Mouse (Mus musculus) intestine, postnatal 0 days (tissue): ENCODE measurements around the gene Fam104a. TPM values are rescaled to one million over a fixed set of nuclear protein-coding genes. Genes with fewer than 3 reads are reported as not detected.
A peak's percentile ranks its signal among the peaks of the same experiment; 100 is the strongest.

ENCODE experiments used
- ATAC-seq: fragments of 200-750 bp; cut with Nextera tagmentation; 2 replicates; pipeline ENCODE4 v1.8.0; 2017; ENCODE audit warnings: mild to moderate bottlenecking, moderate TSS enrichment, moderate library complexity
- H3K27ac ChIP-seq: fragments of 300-500 bp; sonication (generic); 2 replicates; pipeline ENCODE4 v1.5.1; 2014; ENCODE audit warnings: mild to moderate bottlenecking, low read depth, low read length, moderate library complexity
- H3K27me3 ChIP-seq: fragments of 300-500 bp; sonication (generic); replicated peaks from 2 replicates; pipeline ENCODE4 v1.6.1; 2014; ENCODE audit warnings: low read length, mixed read lengths; ENCODE audit not compliant: control insufficient read depth, insufficient read depth
- H3K36me3 ChIP-seq: fragments of 300-500 bp; sonication (generic); 2 replicates; pipeline ENCODE4 v1.6.1; 2014; ENCODE audit warnings: mild to moderate bottlenecking, moderate library complexity; ENCODE audit not compliant: control insufficient read depth, insufficient read depth
- H3K4me1 ChIP-seq: fragments of 300-500 bp; sonication (generic); replicated peaks from 2 replicates; pipeline ENCODE4 v1.6.1; 2014; ENCODE audit warnings: antibody characterized with exemption, low read length, mixed read lengths; ENCODE audit not compliant: control insufficient read depth, insufficient read depth
- H3K4me2 ChIP-seq: fragments of 300-500 bp; sonication (generic); replicated peaks from 2 replicates; pipeline ENCODE4 v1.6.1; 2014; ENCODE audit warnings: low read depth, mild to moderate bottlenecking, moderate library complexity
- H3K4me3 ChIP-seq: fragments of 300-500 bp; sonication (generic); 2 replicates; pipeline ENCODE4 v1.5.1; 2014; ENCODE audit warnings: low read depth, low read length
- H3K9ac ChIP-seq: fragments of 300-500 bp; sonication (generic); 2 replicates; pipeline ENCODE4 v1.6.1; 2014; ENCODE audit warnings: mild to moderate bottlenecking, low read depth, low read length
- H3K9me3 ChIP-seq: fragments of 300-500 bp; sonication (generic); 2 replicates; pipeline ENCODE4 v1.6.1; 2016; ENCODE audit warnings: mixed run types; ENCODE audit not compliant: control insufficient read depth
- CTCF ChIP-seq: sonication (generic); IDR thresholded peaks from 2 replicates; pipeline ENCODE4 v1.5.1; 2016; ENCODE audit warnings: low read depth, mild to moderate bottlenecking, control low read depth, antibody characterized with exemption, moderate library complexity
- WGBS: fragments of 180-500 bp; shearing (Covaris S2); extraction: QIAGEN DNeasy Blood & Tissue Kit; methylation state at CpG from one replicate; pipeline ENCODE4 v1.1.7; 2014; 5-methylcytosine and 5-hydroxymethylcytosine counted together
- polyA plus RNA-seq: library from polyadenylated mRNA; unstranded; fragments of >200 nt; fragmentation: Nextera tagmentation; extraction: Ambion mirVana; gene quantifications from 2 replicates; pipeline ENCODE4 v1.2.1, GENCODE M21; 2015

Gene Fam104a
- polyA plus RNA-seq, 1 experiment from 2014 or later: 40.0 TPM

DNA sequence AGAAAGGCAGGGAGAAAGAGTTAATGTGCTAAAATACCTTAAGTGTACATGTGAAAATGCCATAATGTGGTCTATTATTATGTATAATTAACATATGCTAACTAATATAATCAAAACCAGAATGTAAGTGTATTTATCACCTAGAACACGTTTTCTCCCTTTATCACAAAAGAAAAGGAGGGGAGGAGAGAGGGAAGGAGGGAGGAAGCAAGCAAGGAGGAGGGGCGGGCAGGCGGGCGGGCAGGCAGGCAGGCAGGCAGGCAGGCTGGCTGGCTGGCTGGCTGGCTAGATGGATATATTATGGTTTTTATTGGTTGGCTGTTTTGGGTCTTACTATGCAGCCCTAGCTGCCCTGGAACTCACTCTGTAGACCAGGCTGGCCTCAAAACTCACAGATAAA is 14.2 kb downstream of the Fam104a start:
- Histone ChIP-seq H3K9ac (no peak overlapping the region), H3K36me3 (peaks cover 19% of the 10 kb centered on the region), H3K9me3 (no peaks in the 10 kb centered on the region), H3K4me2 (no peak overlapping the region), H3K4me3 (no peak overlapping the region), H3K4me1 (0 out of 2 replicates have a peak, but pooled peaks cover 4% of the 10 kb centered on the region), H3K27me3 (no peaks in the 10 kb centered on the region), H3K27ac (no peak overlapping the region; the same call in 1 of the 2 replicates)
- TF ChIP-seq CTCF: no peak
- 69% methylated on average over 4 of the region's 4 CpGs for WGBS
- no peak for ATAC-seq

GRCm38 (mm10) chr11:113668857-113669256 is 15.1 kb downstream of the Fam104a start:
- ATAC-seq: no peak
- H3K27ac ChIP-seq: no peak overlapping the region; the same call in 1 of the 2 replicates
- H3K4me2 ChIP-seq: no peak overlapping the region

DNA sequence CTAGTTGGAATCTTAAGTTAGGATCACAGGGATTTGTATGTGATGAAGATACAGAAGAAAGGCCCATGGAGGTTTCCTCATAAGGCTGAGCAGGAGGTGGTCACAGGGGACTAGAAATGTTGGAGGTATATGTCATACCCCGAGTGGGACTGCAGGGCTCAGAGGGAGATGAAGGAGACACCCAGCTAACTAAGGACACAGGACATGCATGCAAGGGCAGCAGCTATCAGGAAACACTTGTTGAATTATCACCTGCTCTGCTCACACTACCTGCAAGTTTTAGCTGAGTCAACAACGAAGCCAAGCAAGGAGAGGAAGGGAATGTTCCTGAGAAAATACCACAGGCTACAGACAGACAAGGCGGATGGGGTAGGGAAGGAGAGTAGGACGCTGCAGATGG is 16.3 kb downstream of the Fam104a start:
- peak overlapping the region; percentile 63 for H3K27ac ChIP-seq
- H3K4me3 ChIP-seq: no peak overlapping the region
- no peak overlapping the region for H3K4me2 ChIP-seq
- H3K9me3 ChIP-seq: no peaks in the 10 kb centered on the region
- TF ChIP-seq CTCF: no peak
- 38% methylated on average over 4 of the region's 4 CpGs for WGBS
- 0 out of 2 replicates have a peak, but pooled peaks cover 4% of the 10 kb centered on the region for H3K4me1 ChIP-seq
- no peak overlapping the region for H3K9ac ChIP-seq
- peak; percentile 14; the same call in 1 of the 2 replicates for ATAC-seq
- H3K27me3 ChIP-seq: no peaks in the 10 kb centered on the region
- H3K36me3 ChIP-seq: peaks cover 10% of the 10 kb centered on the region; the same call in 1 of the 2 replicates

More at GRCm38 (mm10) chr11:113668857-113669256, 15.1 kb downstream of the Fam104a start:
- TF ChIP-seq CTCF: no peak
- Histone ChIP-seq H3K9ac (no peak overlapping the region), H3K36me3 (peaks cover 11% of the 10 kb centered on the region), H3K9me3 (no peaks in the 10 kb centered on the region), H3K4me1 (0 out of 2 replicates have a peak, but pooled peaks cover 4% of the 10 kb centered on the region), H3K27me3 (no peaks in the 10 kb centered on the region), H3K4me3 (no peak overlapping the region)
- 78% methylated on average over 5 of the region's 5 CpGs for WGBS

- Histone ChIP-seq H3K36me3 (peaks cover 15% of the 10 kb centered on the region), H3K4me1 (0 out of 2 replicates have a peak, but pooled peaks cover 4% of the 10 kb centered on the region), H3K27ac (peak overlapping the region; percentile 63), H3K27me3 (no peaks in the 10 kb centered on the region), H3K4me3 (no peak overlapping the region), H3K9ac (no peak overlapping the region), H3K4me2 (peak overlapping the region; percentile 45; the same call in 1 of the 2 replicates), H3K9me3 (no peaks in the 10 kb centered on the region)
- TF ChIP-seq CTCF: no peak
- WGBS: 28% methylated on average over 2 of the region's 2 CpGs
- ATAC-seq: peak; percentile 88
Measured at GRCm38 (mm10) chr11:113667122-113667521, 16.8 kb downstream of the Fam104a start.

GRCm38 (mm10) chr11:113666648-113667047 is 17.3 kb downstream of the Fam104a start:
- Histone ChIP-seq H3K4me3 (no peak overlapping the region), H3K27ac (peak overlapping the region; percentile 63), H3K9me3 (no peaks in the 10 kb centered on the region), H3K27me3 (no peaks in the 10 kb centered on the region), H3K36me3 (peaks cover 20% of the 10 kb centered on the region), H3K4me1 (0 out of 2 replicates have a peak, but pooled peaks cover 4% of the 10 kb centered on the region), H3K9ac (no peak overlapping the region), H3K4me2 (peak overlapping the region; percentile 45)
- WGBS: 26% methylated on average over 10 of the region's 10 CpGs
- ATAC-seq: peak; percentile 76
- no peak for TF ChIP-seq CTCF

DNA sequence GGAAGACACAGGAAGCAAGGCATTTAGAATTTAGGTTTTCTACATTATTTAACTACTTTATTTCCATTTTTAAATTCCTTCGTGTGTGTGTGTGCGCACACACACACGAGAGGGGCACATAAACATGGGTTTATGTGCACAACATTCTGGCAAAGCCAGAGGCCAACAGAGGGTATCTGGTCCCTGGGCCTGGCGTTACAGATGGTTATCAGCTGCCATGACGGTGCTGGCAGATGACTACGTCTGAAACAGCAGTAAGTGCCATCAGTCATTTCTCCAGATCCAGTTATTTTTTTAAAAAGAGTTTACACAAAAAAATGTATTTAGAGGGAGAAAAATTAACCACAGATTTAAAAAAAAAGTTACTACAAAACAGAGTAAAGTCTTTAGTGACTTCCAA is 17.8 kb downstream of the Fam104a start:
- Histone ChIP-seq H3K9me3 (no peaks in the 10 kb centered on the region), H3K9ac (no peak overlapping the region), H3K27ac (no peak overlapping the region), H3K4me3 (no peak overlapping the region), H3K36me3 (peaks cover 24% of the 10 kb centered on the region), H3K4me2 (peak overlapping the region; percentile 45), H3K27me3 (no peaks in the 10 kb centered on the region), H3K4me1 (0 out of 2 replicates have a peak, but pooled peaks cover 4% of the 10 kb centered on the region)
- WGBS: 50% methylated on average over 6 of the region's 6 CpGs
- no peak for ATAC-seq
- TF ChIP-seq CTCF: no peak
